Mouse (Mus musculus): ENCODE results near the gene Cry1. TPM values are rescaled to one million over a fixed set of nuclear protein-coding genes. Genes with fewer than 3 reads are reported as not detected.

Gene Cry1
- total RNA-seq, 2 experiments from 2014 or later = 13.4 to 15.3 TPM

Other genes with a start within 250 kb of the Cry1 start
- under 1 TPM; 0.41 to 0.50 TPM for gene Fhl4, start 82.6 kb downstream of the Cry1 start, total RNA-seq (2021)
- 10 to 100 TPM; 17.5 to 19.5 TPM for gene Tmem263, start 82.4 kb downstream of the Cry1 start, total RNA-seq (2021)
- gene Mterf2, start 57.0 kb downstream of the Cry1 start, total RNA-seq (2021) = 10 to 100 TPM; 14.2 to 16.1 TPM
- gene Btbd11, start 201.8 kb upstream of the Cry1 start, total RNA-seq (2021) = 1 to 10 TPM; 1.3 to 2.5 TPM

All from heart, postnatal 14 days (tissue).